Mouse (Mus musculus) limb, embryonic 14.5 days (tissue): ENCODE results near the gene Ildr2. TPM values are rescaled to one million over a fixed set of nuclear protein-coding genes. Genes with fewer than 3 reads are reported as not detected.

ENCODE experiments used
- ATAC-seq: fragments of 200-750 bp; cut with Nextera tagmentation; 2 replicates; pipeline ENCODE4 v1.8.0; 2017; ENCODE audit warnings: low read depth, moderate number of reproducible peaks, moderate TSS enrichment; ENCODE audit not compliant: low FRiP score
- DNase-seq: peaks from one replicate; pipeline ENCODE4 v3.0.0-alpha.2; 2015; ENCODE audit warnings: low spot score
- H3K27ac ChIP-seq: fragments of 300-500 bp; sonication (generic); replicated peaks from 2 replicates; pipeline ENCODE4 v1.5.1; 2014; ENCODE audit warnings: low read depth, mild to moderate bottlenecking, low read length, moderate library complexity, mixed read lengths
- H3K27me3 ChIP-seq: fragments of 300-500 bp; sonication (generic); 2 replicates; pipeline ENCODE4 v1.6.1; 2014; ENCODE audit warnings: low read length, mixed read lengths; ENCODE audit not compliant: control insufficient read depth, insufficient read depth
- H3K36me3 ChIP-seq: fragments of 300-500 bp; sonication (generic); 2 replicates; pipeline ENCODE4 v1.6.1; 2014; ENCODE audit warnings: mild to moderate bottlenecking, low read length, moderate library complexity, mixed read lengths; ENCODE audit not compliant: control insufficient read depth, insufficient read depth
- H3K4me1 ChIP-seq: fragments of 300-500 bp; sonication (generic); 2 replicates; pipeline ENCODE4 v1.6.1; 2014; ENCODE audit warnings: antibody characterized with exemption, low read length, mixed read lengths; ENCODE audit not compliant: control insufficient read depth, insufficient read depth
- H3K4me2 ChIP-seq: fragments of 300-500 bp; sonication (generic); replicated peaks from 2 replicates; pipeline ENCODE4 v1.6.1; 2014; ENCODE audit warnings: low read depth, mild to moderate bottlenecking, low read length, moderate library complexity; ENCODE audit not compliant: severe bottlenecking
- H3K4me3 ChIP-seq: fragments of 300-500 bp; sonication (generic); replicated peaks from 2 replicates; pipeline ENCODE4 v1.5.1; 2014; ENCODE audit warnings: low read length
- H3K9ac ChIP-seq: fragments of 300-500 bp; sonication (generic); 2 replicates; pipeline ENCODE4 v1.6.1; 2014; ENCODE audit warnings: mild to moderate bottlenecking, low read depth, low read length, moderate library complexity; ENCODE audit not compliant: severe bottlenecking
- H3K9me3 ChIP-seq: fragments of 300-500 bp; sonication (generic); 2 replicates; pipeline ENCODE4 v1.6.1; 2016; ENCODE audit warnings: low read length; ENCODE audit not compliant: control insufficient read depth
- POLR2A ChIP-seq: fragments of 200-500 bp; IDR thresholded peaks from 2 replicates; pipeline ENCODE4 v1.8.0; 2012; ENCODE audit warnings: inconsistent platforms, mild to moderate bottlenecking, moderate library complexity, borderline replicate concordance; ENCODE audit not compliant: insufficient read depth, insufficient read length; ENCODE audit errors: extremely low read depth
- WGBS: fragments of 180-500 bp; shearing (Covaris S2); extraction: QIAGEN DNeasy Blood & Tissue Kit; methylation state at CpG from one replicate; pipeline ENCODE4 v1.1.7; 2014; 5-methylcytosine and 5-hydroxymethylcytosine counted together
- polyA plus RNA-seq, 2 experiments: library from polyadenylated mRNA; depleted of rRNA in 1 of 2; stranded (reverse) in 1 of 2; unstranded in 1 of 2; fragments of >200 nt; fragmentation: Nextera tagmentation in 1 of 2; extraction: Ambion mirVana in 1 of 2; gene quantifications; 2 replicates each; pipeline versions ENCODE4 v1.2.1 to v1.2.3; 2012 to 2014

Ildr2 gene
- polyA plus RNA-seq, 2 experiments: 0.31 to 0.33 TPM

DNA sequence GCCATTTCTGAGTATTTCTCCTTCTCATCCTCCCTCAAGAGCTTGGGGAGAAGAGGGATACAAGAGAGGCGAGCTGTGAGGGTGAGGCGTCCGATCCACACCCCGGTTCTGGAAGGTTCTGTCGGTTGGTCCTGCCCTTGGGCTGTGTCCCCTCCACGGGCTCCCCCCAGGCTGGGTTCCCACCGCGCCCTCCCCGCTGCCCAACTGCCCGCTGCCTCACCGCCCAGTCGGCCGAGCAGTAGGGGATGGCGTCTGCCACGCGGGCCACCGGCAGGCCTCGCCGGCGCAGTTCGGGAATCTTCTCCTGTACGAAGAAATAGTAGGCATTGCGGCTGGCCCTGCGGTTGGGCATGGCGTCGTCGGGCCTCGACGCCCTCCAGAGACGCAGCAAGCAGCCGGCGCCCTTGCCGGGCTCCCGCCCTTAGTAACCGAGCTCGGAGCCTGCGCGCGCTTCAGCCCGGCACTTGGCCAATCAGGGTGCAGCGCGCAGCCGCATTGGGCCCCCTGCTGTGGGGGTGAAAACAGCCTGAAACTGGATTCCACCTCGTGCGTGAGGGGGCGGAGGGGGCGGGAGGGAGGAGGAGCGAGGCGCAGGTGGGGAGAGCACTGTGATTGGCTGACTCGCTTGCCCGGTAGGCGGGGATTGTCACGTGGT lies 15.5 kb upstream of the Ildr2 start, which contains the start of gene Mael:
Gene Mael (minus strand): TSS at position 433 of the 655 bp plus-strand sequence.
- Histone ChIP-seq H3K4me2 (no peak within 1 kb of the TSS), H3K27ac (no peak within 1 kb of the TSS), H3K9me3 (peaks cover 8% of the 10 kb centered on the region; the same call in 1 of the 2 replicates), H3K9ac (no peak within 1 kb of the TSS), H3K4me1 (no peaks in the 10 kb centered on the region), H3K4me3 (no peak within 1 kb of the TSS), H3K36me3 (no peaks in the 10 kb centered on the region), H3K27me3 (no peaks in the 10 kb centered on the region)
- WGBS: 87% methylated on average over 53 of the region's 53 CpGs
- no peak for TF ChIP-seq POLR2A
- ATAC-seq: no peak
- DNase-seq: no peak

DNA sequence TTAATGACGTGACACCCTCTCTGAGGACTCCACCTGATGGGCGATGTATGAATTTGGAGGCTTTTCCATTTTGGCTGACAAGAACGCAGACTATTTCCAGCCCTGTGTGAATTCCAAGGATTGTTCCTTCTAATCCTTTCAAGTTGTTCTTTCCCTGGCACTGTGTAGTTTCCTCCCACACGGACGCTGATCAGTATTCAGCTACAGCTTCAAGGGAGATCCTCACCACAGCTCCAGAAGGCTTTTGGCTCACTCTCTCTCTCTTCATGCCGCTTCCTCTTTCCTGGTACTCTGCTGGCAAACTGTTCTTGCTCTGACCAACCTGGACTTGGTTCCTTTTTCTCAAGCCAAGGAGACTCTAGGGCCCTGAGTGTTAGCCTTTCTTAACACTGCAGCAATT lies 9.7 kb upstream of the Ildr2 start:
- Histone ChIP-seq H3K27ac (no peak overlapping the region), H3K9me3 (no peaks in the 10 kb centered on the region), H3K9ac (no peak overlapping the region), H3K36me3 (no peaks in the 10 kb centered on the region), H3K27me3 (no peaks in the 10 kb centered on the region), H3K4me1 (no peaks in the 10 kb centered on the region), H3K4me3 (no peak overlapping the region), H3K4me2 (no peak overlapping the region)
- 81% methylated on average over 6 of the region's 6 CpGs for WGBS
- TF ChIP-seq POLR2A: no peak
- DNase-seq: no peak
- ATAC-seq: no peak

GRCm38 (mm10) chr1:166255091-166255490 lies 1.2 kb downstream of the Ildr2 start:
- no peak overlapping the region for H3K27ac ChIP-seq
- DNase-seq: no peak
- H3K9ac ChIP-seq: no peak overlapping the region
- no peak overlapping the region for H3K4me2 ChIP-seq
- no peak overlapping the region for H3K4me3 ChIP-seq
- 37% methylated on average over 8 of the region's 8 CpGs for WGBS
- no peaks in the 10 kb centered on the region for H3K9me3 ChIP-seq
- no peak for TF ChIP-seq POLR2A
- ATAC-seq: no peak
- no peaks in the 10 kb centered on the region for H3K4me1 ChIP-seq
- peaks cover 18% of the 10 kb centered on the region for H3K27me3 ChIP-seq
- no peaks in the 10 kb centered on the region for H3K36me3 ChIP-seq

- no peak overlapping the region for H3K4me3 ChIP-seq
- H3K9me3 ChIP-seq: no peaks in the 10 kb centered on the region
- no peak for DNase-seq
- TF ChIP-seq POLR2A: no peak
- H3K4me1 ChIP-seq: no peaks in the 10 kb centered on the region
- peaks cover 18% of the 10 kb centered on the region for H3K27me3 ChIP-seq
- no peak overlapping the region for H3K9ac ChIP-seq
- no peak overlapping the region for H3K4me2 ChIP-seq
- H3K36me3 ChIP-seq: no peaks in the 10 kb centered on the region
- ATAC-seq: no peak
- 42% methylated on average over 2 of the region's 2 CpGs for WGBS
- H3K27ac ChIP-seq: no peak overlapping the region
Observed at GRCm38 (mm10) chr1:166255651-166256050, 1.7 kb downstream of the Ildr2 start.

DNA sequence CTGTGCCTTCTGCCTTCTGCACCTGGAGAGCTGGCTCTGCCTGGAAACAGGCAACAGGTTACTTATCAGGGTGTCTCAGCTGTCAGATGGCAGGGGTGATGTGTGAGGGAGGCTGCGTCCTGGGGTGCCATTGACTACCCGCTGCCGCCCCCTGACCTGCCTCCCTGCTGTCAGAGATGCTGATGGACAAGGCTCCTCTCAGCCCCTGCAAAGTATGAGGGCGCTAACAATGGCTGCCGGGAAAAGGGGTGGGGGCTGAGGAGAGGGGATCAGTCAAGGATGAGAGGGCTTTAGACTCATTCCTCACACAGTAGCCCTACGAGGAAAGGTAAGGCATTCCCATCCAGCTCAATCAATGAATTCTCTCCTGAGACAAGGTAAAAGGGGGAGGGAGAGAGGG lies 2.4 kb downstream of the Ildr2 start:
- Histone ChIP-seq H3K9me3 (no peaks in the 10 kb centered on the region), H3K9ac (no peak overlapping the region), H3K27me3 (peaks cover 18% of the 10 kb centered on the region), H3K4me2 (no peak overlapping the region), H3K4me3 (no peak overlapping the region), H3K27ac (no peak overlapping the region), H3K36me3 (no peaks in the 10 kb centered on the region), H3K4me1 (no peaks in the 10 kb centered on the region)
- TF ChIP-seq POLR2A: no peak
- DNase-seq (no peak), ATAC-seq (no peak)
- 26% methylated on average over 6 of the region's 6 CpGs for WGBS
